In the genomic region with DNA sequence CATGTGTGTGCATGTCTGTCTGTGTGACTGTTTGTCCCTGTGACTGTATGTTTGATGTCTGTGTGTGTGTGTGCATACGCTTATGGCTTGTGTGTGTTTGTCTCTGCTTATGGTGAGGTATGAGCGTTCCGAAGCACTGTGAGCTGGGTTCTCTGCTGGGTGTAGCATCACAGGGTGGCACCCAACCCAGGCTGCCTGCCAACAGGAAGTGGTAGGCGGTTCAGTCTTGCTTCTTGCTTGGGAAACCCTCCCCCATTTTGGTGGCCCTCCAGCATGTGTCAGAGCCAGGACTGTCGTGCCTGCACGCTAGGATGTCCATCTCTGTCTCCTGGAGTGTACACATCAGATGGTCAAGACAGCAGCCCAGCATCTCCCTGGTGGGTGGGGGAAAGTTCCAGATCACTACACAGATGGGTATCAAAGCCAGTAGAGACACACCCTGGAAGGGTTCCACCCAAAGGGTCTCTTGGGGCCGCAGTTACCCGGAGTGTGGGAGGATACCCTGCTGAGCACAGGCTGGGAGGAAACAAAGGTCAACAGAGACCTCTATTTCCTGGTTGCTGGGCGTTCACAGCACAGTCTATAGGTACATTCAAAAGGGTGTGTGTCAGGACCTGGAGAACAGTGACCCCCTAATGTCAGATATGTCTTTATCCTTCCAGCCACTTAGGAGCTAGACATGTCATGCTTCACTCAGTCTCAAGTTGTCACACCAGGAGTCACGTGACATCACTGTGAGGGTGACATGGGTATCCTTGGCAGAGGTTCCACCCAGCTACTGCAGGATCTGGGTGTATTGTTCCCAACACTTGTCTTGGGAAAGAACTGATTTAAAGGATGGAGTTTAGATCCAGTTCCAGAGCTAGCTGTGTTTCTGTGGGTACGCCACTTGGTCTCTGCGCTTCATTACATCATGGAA, we compare ENCODE assay signal across 9 mouse cellular contexts. TPM values are rescaled to one million over a fixed set of nuclear protein-coding genes. Genes with fewer than 3 reads are reported as not detected.
DNase-seq lines count a peak whose midpoint lies in the region; ATAC-seq lines count a peak whose summit lies in the region.
"Had no signal": no experiment of that assay in that cellular context is flagged by ENCODE, and none has a peak within 500 bp of the region (broad histone marks: within the 10 kb centered on the region; RNA-seq: fewer than 3 reads in every experiment).

No protein-coding gene starts in this region.

- no peak overlapping the region for H3K4me2 ChIP-seq in kidney, embryonic 14.5 days (replicated peaks; ENCODE audit: low read depth, low read length)
- H3K4me2 ChIP-seq in midbrain, embryonic 11.5 days, result no peak overlapping the region
- H3K4me2 ChIP-seq: limb, embryonic 15.5 days had no signal

- H3K27ac ChIP-seq in kidney, embryonic 14.5 days (ENCODE audit: low read depth, low read length), result no peak overlapping the region
- no peak overlapping the region for H3K27ac ChIP-seq in midbrain, embryonic 11.5 days (ENCODE audit: low read depth, low read length)
- H3K27ac ChIP-seq: limb, embryonic 15.5 days had no signal

- peak; percentile 62 for DNase-seq in kidney, adult 18-20 months
- DNase-seq in MEL-GATA-1-ER (ENCODE audit: extremely low read depth, low read depth), result peak; percentile 75
- DNase-seq in frontal cortex, postnatal 14 days (ENCODE audit: low spot score in 2 of 2), result peak; percentile 73 to 77
- DNase-seq in lung, adult 18-20 months, result peak; percentile 88 to 91
- DNase-seq in skeletal muscle tissue, adult 2 months (ENCODE audit: low read depth, low spot score), result peak; percentile 62
- no peak for DNase-seq in midbrain, embryonic 11.5 days (ENCODE audit: low spot score, missing footprints)

- no peaks in the 10 kb centered on the region for H3K9me3 ChIP-seq in kidney, embryonic 14.5 days (ENCODE audit: control insufficient read depth, low read length)
- H3K9me3 ChIP-seq in midbrain, embryonic 11.5 days (ENCODE audit: control insufficient read depth, low read length), result no peaks in the 10 kb centered on the region
- H3K9me3 ChIP-seq: limb, embryonic 15.5 days had no signal

- WGBS in kidney, embryonic 14.5 days, result 67% methylated on average over 12 of the region's 12 CpGs
- 81% methylated on average over 12 of the region's 12 CpGs for WGBS in midbrain, embryonic 11.5 days

- H3K36me3 ChIP-seq in kidney, embryonic 14.5 days (ENCODE audit: control insufficient read depth, insufficient read depth, low read length), result peaks cover 31% of the 10 kb centered on the region; the same call in 1 of the 2 replicates
- peaks cover 25% of the 10 kb centered on the region for H3K36me3 ChIP-seq in midbrain, embryonic 11.5 days (ENCODE audit: control insufficient read depth, insufficient read depth, low read length)

- H3K9ac ChIP-seq in kidney, embryonic 14.5 days (ENCODE audit: low read depth, low read length), result no peak overlapping the region
- H3K9ac ChIP-seq in midbrain, embryonic 11.5 days (ENCODE audit: low read length), result no peak overlapping the region
- H3K9ac ChIP-seq: limb, embryonic 15.5 days had no signal

- no peaks in the 10 kb centered on the region for H3K4me1 ChIP-seq in kidney, embryonic 14.5 days (ENCODE audit: control insufficient read depth, insufficient read depth, low read length)
- peaks cover 7% of the 10 kb centered on the region for H3K4me1 ChIP-seq in midbrain, embryonic 11.5 days (ENCODE audit: control insufficient read depth, insufficient read depth, low read length)

- ATAC-seq in kidney, embryonic 14.5 days (ENCODE audit: low FRiP score, low TSS enrichment), result no peak
- ATAC-seq in inflammation-experienced regulatory T-cells, adult 6 months, result peak; percentile 91
- no peak for ATAC-seq in midbrain, embryonic 11.5 days (ENCODE audit: low FRiP score)

- no peaks in the 10 kb centered on the region for H3K27me3 ChIP-seq in kidney, embryonic 14.5 days (ENCODE audit: control insufficient read depth, insufficient read depth, low read length)
- no peaks in the 10 kb centered on the region for H3K27me3 ChIP-seq in midbrain, embryonic 11.5 days (ENCODE audit: control insufficient read depth, insufficient read depth, low read length)
- H3K27me3 ChIP-seq: limb, embryonic 15.5 days had no signal

- no peak overlapping the region for H3K4me3 ChIP-seq in kidney, embryonic 14.5 days (ENCODE audit: low read length)
- H3K4me3 ChIP-seq in midbrain, embryonic 11.5 days (ENCODE audit: low read depth, low read length), result no peak overlapping the region
- H3K4me3 ChIP-seq: limb, embryonic 15.5 days had no signal

RNA-seq across cellular contexts. Expression of gene Sbk1, which starts 13.1 kb away (rescaled TPM):
- polyA plus RNA-seq in kidney, embryonic 14.5 days (2014; fragmentation: Nextera tagmentation; extraction: Ambion mirVana), result 41.6 and 52.0 TPM in 2 replicates
- 1 to 10 TPM; 2.1 to 4.2 (median 2.6) TPM for polyA plus RNA-seq in inflammation-experienced regulatory T-cells, adult 6 months (2017; shearing (Covaris generic))
- polyA plus RNA-seq in midbrain, embryonic 11.5 days (2014; fragmentation: Nextera tagmentation; extraction: Ambion mirVana), result 133 and 162 TPM in 2 replicates
